Mouse (Mus musculus) myocyte (in vitro differentiated cells): ENCODE data around the gene Hoxc6. TPM values are rescaled to one million over a fixed set of nuclear protein-coding genes. Genes with fewer than 3 reads are reported as not detected.

Source experiments
- H3K27me3 ChIP-seq: one replicate; pipeline ENCODE4 v1.6.1; 2011; ENCODE audit not compliant: control insufficient read depth, insufficient read depth, insufficient read length
- H3K36me3 ChIP-seq: one replicate; pipeline ENCODE4 v1.6.1; 2011; ENCODE audit not compliant: control insufficient read depth, insufficient read depth
- H3K4me2 ChIP-seq: one replicate; pipeline ENCODE4 v1.6.1; 2011; ENCODE audit warnings: low read depth, control low read depth
- H3K4me3 ChIP-seq: one replicate; pipeline ENCODE4 v1.5.1; 2011; ENCODE audit warnings: mild to moderate bottlenecking, control low read depth, moderate library complexity
- H3K79me2 ChIP-seq: one replicate; pipeline ENCODE4 v1.6.1; 2011; ENCODE audit not compliant: control insufficient read depth, insufficient read depth
- H3ac ChIP-seq: one replicate; pipeline ENCODE4 v1.6.1; 2011; ENCODE audit not compliant: control insufficient read depth, insufficient read length
- CEBPB ChIP-seq: IDR thresholded peaks from 2 replicates; pipeline ENCODE4 v1.6.1; 2011; ENCODE audit warnings: mild to moderate bottlenecking, moderate library complexity; ENCODE audit not compliant: poor library complexity, insufficient read depth, severe bottlenecking
- E2F4 ChIP-seq: IDR thresholded peaks from one replicate; pipeline ENCODE4 v1.6.1; 2011; ENCODE audit warnings: mild to moderate bottlenecking, control low read depth, moderate library complexity; ENCODE audit not compliant: insufficient read depth
- MAX ChIP-seq: IDR thresholded peaks from one replicate; pipeline ENCODE4 v1.6.1; 2011; ENCODE audit warnings: low read depth, mild to moderate bottlenecking, control low read depth
- MYOD1 ChIP-seq, 3 experiments: IDR thresholded peaks; one replicate each; pipeline ENCODE4 v1.6.1; 2011; ENCODE audit warnings: control low read depth in 2 of 3, low read depth in 2 of 3, mild to moderate bottlenecking in 2 of 3, moderate library complexity in 1 of 3; ENCODE audit not compliant: insufficient read length in 2 of 3, control insufficient read depth in 1 of 3
- MYOG ChIP-seq, 3 experiments: IDR thresholded peaks; one replicate each; pipeline ENCODE4 v1.6.1; 2011; ENCODE audit warnings: control low read depth in 2 of 3, low read depth in 2 of 3, mild to moderate bottlenecking in 2 of 3; ENCODE audit not compliant: insufficient read length in 2 of 3, control insufficient read depth in 1 of 3, insufficient read depth in 1 of 3
- POLR2A ChIP-seq: IDR thresholded peaks from one replicate; pipeline ENCODE4 v1.6.1; 2011; ENCODE audit warnings: low read depth, mild to moderate bottlenecking, control low read depth, moderate library complexity; ENCODE audit not compliant: insufficient read length
- POLR2AphosphoS2 ChIP-seq: IDR thresholded peaks from one replicate; pipeline ENCODE4 v1.6.1; 2011; ENCODE audit warnings: low read depth, control low read depth; ENCODE audit not compliant: insufficient read length
- REST ChIP-seq: IDR thresholded peaks from one replicate; pipeline ENCODE4 v1.6.1; 2011; ENCODE audit warnings: mild to moderate bottlenecking, control low read depth, moderate library complexity; ENCODE audit not compliant: insufficient read depth, insufficient read length
- SRF ChIP-seq: IDR thresholded peaks from one replicate; pipeline ENCODE4 v1.6.1; 2011; ENCODE audit warnings: low read depth; ENCODE audit not compliant: control insufficient read depth, insufficient read length
- TCF12 ChIP-seq: IDR thresholded peaks from one replicate; pipeline ENCODE4 v1.6.1; 2011; ENCODE audit warnings: mild to moderate bottlenecking, control low read depth; ENCODE audit not compliant: poor library complexity, insufficient read depth, severe bottlenecking
- TCF3 ChIP-seq: IDR thresholded peaks from one replicate; pipeline ENCODE4 v1.6.1; 2011; ENCODE audit warnings: low read depth, control low read depth; ENCODE audit not compliant: insufficient read length
- USF1 ChIP-seq: IDR thresholded peaks from one replicate; pipeline ENCODE4 v1.6.1; 2011; ENCODE audit warnings: low read depth, mild to moderate bottlenecking, control low read depth, moderate library complexity
- polyA plus RNA-seq: library from polyadenylated mRNA; unstranded; fragments of >200 nt; fragmentation: generic; extraction: Trizol; gene quantifications from one replicate; pipeline ENCODE4 v1.2.1, GENCODE M21; 2012; ENCODE audit warnings: missing spikeins

The Hoxc6 gene
- polyA plus RNA-seq, 1 experiment: 14.0 TPM

- Histone ChIP-seq H3ac (peak overlapping the region; percentile 32), H3K36me3 (no peaks in the 10 kb centered on the region), H3K4me3 (peak overlapping the region; percentile 85), H3K4me2 (peak overlapping the region; percentile 100), H3K27me3 (no peaks in the 10 kb centered on the region), H3K79me2 (peaks cover 95% of the 10 kb centered on the region)
- TF ChIP-seq MYOD1 (IDR thresholded peaks at IDR 0.05; ENCODE audit: control insufficient read depth in 1 of 3, insufficient read length in 2 of 3, low read depth in 2 of 3) (no peak), TCF12 (no peak), POLR2AphosphoS2 (peak; percentile 25), POLR2A (peak; percentile 65), TCF3 (no peak), REST (no peak), MYOG (IDR thresholded peaks at IDR 0.05; ENCODE audit: control insufficient read depth in 1 of 3, insufficient read depth in 1 of 3, insufficient read length in 2 of 3, low read depth in 2 of 3) (no peak), MAX (no peak), E2F4 (no peak), CEBPB (no peak), USF1 (no peak), SRF (no peak)
These were observed 32.8 kb upstream of the Hoxc6 start for GRCm38 (mm10) chr15:102965003-102965891.

DNA sequence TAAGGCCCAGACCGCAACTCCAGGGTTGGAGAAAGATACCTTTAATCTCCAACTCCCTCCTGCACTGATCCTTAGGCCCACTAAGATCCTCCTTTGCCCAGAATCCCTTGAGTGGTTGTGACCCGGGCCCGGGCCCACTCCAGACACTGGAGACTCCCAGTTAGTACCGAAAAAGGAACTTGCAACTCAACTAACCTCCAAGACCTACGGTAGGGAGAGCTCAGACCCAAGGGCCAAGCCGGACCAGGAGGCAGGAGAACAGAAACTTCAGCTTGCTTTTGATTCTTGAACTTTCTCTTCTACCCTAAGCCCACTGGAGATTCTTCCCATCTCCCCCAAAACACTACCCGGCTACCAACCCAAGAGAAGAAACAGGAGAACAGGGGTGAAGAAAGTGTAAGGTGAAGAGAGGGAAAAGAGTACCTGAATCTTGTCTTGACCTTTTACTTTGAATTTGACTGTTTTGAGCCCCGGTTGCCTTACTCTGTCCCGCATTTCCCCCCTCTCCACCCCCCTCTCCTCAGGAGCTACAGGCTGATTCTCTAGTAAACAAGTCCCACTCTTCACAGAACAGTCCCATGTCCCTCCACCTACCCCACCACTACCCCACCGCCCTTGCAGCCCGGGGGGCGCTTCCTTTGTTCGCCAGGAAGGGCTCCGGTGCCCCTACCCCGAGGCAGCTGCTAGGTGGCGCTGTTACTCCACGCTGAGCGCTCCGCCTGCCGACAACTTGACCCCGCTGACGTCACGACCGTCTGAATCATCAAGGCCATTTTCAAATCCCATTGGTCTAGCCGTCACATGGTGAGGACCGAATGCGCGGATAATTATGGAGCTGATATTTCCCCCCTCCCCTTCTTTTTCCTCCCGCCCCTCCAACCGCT, 31.9 kb upstream of the Hoxc6 start:
- TF ChIP-seq CEBPB (no peak), MYOD1 (IDR thresholded peaks at IDR 0.05; ENCODE audit: control insufficient read depth in 1 of 3, insufficient read length in 2 of 3, low read depth in 2 of 3) (peak in 2 of 3 experiments; percentile 42 to 44), REST (no peak), USF1 (peak; percentile 97), POLR2AphosphoS2 (peak; percentile 59), POLR2A (peak; percentile 8), MYOG (IDR thresholded peaks at IDR 0.05; ENCODE audit: control insufficient read depth in 1 of 3, insufficient read depth in 1 of 3, insufficient read length in 2 of 3, low read depth in 2 of 3) (peak in 2 of 3 experiments; percentile 24 to 60), SRF (peak; percentile 43)
- peak overlapping the region; percentile 100 for H3K4me2 ChIP-seq
- no peaks in the 10 kb centered on the region for H3K36me3 ChIP-seq
- H3K27me3 ChIP-seq: no peaks in the 10 kb centered on the region
- H3K4me3 ChIP-seq: peak overlapping the region; percentile 85
- H3K79me2 ChIP-seq: peaks cover 96% of the 10 kb centered on the region
- peak overlapping the region; percentile 32 for H3ac ChIP-seq

- peak within 1 kb of the TSS; percentile 100 for H3K4me2 ChIP-seq
- TF ChIP-seq E2F4 (no peak), POLR2A (peak; percentile 38)
These were observed 31.2 kb upstream of the Hoxc6 start, which contains the start of gene Hoxc10 for GRCm38 (mm10) chr15:102966776-102967311. Gene Hoxc10, plus strand, starts transcription at chr15:102966796.

DNA sequence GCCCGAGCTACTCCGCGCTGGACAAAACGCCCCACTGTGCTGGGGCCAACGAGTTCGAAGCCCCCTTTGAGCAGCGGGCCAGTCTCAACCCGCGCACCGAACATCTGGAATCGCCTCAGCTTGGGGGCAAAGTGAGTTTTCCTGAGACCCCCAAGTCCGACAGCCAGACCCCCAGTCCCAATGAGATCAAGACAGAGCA, 30.8 kb upstream of the Hoxc6 start, which contains the start of gene Hoxc5:
Gene Hoxc5 (plus strand): TSS at position 132 of the 199 bp plus-strand sequence.
- Histone ChIP-seq H3K27me3 (no peaks in the 10 kb centered on the region), H3K79me2 (peaks cover 96% of the 10 kb centered on the region), H3K36me3 (no peaks in the 10 kb centered on the region), H3K4me2 (peak within 1 kb of the TSS; percentile 100), H3ac (peak within 1 kb of the TSS; percentile 32), H3K4me3 (peak within 1 kb of the TSS; percentile 85)
- no peak for TF ChIP-seq REST
- no peak for TF ChIP-seq CEBPB
- TF ChIP-seq TCF12: no peak
- TF ChIP-seq POLR2AphosphoS2: no peak
- TF ChIP-seq MYOG (IDR thresholded peaks at IDR 0.05; ENCODE audit: control insufficient read depth in 1 of 3, insufficient read depth in 1 of 3, insufficient read length in 2 of 3, low read depth in 2 of 3): no peak
- TF ChIP-seq TCF3: no peak
- TF ChIP-seq E2F4: no peak
- no peak for TF ChIP-seq SRF
- TF ChIP-seq MYOD1 (IDR thresholded peaks at IDR 0.05; ENCODE audit: control insufficient read depth in 1 of 3, insufficient read length in 2 of 3, low read depth in 2 of 3): no peak
- TF ChIP-seq POLR2A: no peak
- no peak for TF ChIP-seq MAX
- no peak for TF ChIP-seq USF1

More at GRCm38 (mm10) chr15:102966776-102967311, 31.2 kb upstream of the Hoxc6 start, which contains the start of gene Hoxc10:
- peak within 1 kb of the TSS; percentile 85 for H3K4me3 ChIP-seq
- H3K27me3 ChIP-seq: no peaks in the 10 kb centered on the region
- peak within 1 kb of the TSS; percentile 32 for H3ac ChIP-seq
- no peaks in the 10 kb centered on the region for H3K36me3 ChIP-seq
- H3K79me2 ChIP-seq: peaks cover 96% of the 10 kb centered on the region
